Mouse (Mus musculus): ENCODE measurements around the gene Nbr1. TPM values are rescaled to one million over a fixed set of nuclear protein-coding genes. Genes with fewer than 3 reads are reported as not detected.
"Not testable (repeated sequence)": the region's sequence is repeated elsewhere in the genome, so short reads cannot be mapped to it uniquely, and the experiment has no call there.

Gene Nbr1
- total RNA-seq, 2 experiments from 2014 or later = 93.3 to 134 TPM

DNA sequence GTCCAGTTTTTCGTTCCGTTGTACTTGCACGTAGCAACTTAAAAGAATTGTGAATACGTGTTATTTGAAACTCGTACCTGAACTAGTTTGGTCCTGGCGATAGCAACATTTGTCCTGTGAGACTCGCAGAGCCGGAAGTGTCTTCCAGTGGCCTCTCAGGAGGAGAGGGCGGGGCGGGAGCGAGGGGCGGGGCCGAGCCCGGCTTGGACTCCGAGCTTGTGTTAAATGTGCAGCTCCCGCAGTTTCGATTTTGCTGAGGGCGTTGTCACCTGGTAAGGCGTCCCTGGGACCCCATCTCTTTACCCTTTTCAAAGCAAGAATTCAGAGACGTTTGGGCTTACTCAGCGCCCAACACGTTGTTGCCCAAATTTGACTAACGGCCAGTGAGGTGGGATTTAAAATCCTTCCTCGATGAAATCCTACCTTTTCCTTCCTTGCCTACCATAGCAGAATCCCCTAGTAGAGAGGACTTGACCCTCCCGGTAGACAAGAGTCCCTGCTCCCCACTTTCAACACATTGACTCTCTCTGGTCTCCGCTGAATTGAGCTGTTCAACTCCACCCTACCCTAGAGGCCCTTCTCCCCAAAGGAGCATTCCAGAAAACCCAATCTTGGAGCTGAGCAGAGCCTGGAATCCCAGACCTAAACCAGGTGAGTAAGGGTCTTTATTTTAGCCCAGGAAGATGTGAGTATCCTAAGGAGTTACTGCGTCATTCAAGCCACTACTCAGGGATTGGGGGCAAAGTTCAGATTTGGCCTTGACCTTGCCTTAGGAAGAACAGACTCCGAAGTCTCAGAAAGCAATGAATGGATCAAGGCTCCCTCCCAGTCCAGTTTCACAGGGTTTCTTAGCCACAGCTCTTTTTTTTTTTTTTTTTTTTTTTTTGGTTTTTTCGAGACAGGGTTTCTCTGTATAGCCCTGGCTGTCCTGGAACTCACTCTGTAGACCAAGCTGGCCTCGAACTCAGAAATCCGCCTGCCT, 30.4 kb downstream of the Nbr1 start, which contains the start of gene Tmem106a:
Gene Tmem106a, plus strand, starts transcription at position 189 of the 982 bp plus-strand sequence.
- peak; percentile 47 to 74 for DNase-seq (ENCODE audit: low spot score in 2 of 2)

DNA sequence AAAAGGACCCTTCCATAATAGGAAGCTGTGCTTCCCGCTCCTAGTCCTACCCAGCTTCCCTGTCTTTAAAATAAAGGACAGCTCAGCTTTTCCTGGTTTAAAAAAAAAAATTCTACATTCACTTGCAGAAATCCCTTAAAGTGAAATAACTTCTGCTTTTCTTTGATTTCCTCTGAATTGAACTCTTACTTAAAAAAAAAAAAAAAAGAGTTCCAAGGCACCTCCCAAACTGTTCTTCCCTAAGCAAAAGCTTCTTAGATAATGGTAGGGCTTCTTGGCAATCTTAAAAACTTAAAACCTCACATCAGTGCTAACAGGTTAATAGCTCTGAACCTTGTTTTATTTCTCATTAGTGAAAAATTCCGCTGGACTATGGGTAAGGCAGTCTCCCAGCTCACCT, 31.3 kb downstream of the Nbr1 start:
- DNase-seq (ENCODE audit: low spot score in 2 of 2) = no peak

DNA sequence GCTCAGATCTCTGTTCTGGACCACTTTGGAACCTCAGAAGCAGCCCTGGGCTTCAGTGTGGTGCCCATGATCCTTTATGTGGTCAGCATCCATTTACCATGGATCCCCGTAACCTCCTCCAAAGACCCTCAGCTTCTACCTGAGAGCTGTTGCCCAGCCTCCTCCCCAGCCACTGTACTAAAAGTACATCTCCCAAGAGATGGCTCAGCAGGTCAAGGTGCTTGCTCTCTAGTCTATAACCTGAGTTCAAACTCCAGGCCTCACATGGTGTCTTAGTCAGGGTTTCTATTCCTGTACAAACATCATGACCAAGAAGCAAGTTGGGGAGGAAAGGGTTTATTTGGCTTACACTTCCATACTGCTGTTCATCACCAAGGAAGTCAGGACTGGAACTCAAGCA, 33.1 kb downstream of the Nbr1 start:
- not testable (repeated sequence) for DNase-seq (ENCODE audit: low spot score in 2 of 2)

GRCm38 (mm10) chr11:101585805-101586204, 33.9 kb downstream of the Nbr1 start:
- no peak for DNase-seq (ENCODE audit: low spot score in 2 of 2)

- no peak for DNase-seq (ENCODE audit: low spot score in 2 of 2)
Measured at GRCm38 (mm10) chr11:101587676-101588075, 35.7 kb downstream of the Nbr1 start.

GRCm38 (mm10) chr11:101588868-101589267, 36.9 kb downstream of the Nbr1 start:
- no peak for DNase-seq (ENCODE audit: low spot score in 2 of 2)

DNA sequence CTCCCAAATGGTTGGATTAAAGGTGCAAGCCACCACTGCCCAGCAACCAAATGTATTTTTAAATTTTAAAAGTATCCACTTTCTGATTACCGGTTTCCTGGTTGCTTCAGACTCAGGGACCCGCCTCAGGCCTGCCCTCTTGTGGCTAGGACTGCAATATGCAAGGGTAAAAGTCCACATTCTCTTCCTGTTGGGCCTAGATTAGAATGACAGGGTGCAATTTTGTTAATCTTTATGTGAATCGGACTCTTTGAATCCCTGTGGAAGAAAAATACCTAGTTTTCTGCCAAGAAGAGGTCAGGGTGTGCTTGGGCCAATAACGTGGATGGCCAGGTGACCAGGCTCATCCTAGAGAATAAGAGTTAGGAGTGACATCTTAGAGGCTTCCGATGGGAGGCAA, 37.5 kb downstream of the Nbr1 start:
- DNase-seq (ENCODE audit: low spot score in 2 of 2) = peak in 1 of 2 experiments; percentile 53

DNA sequence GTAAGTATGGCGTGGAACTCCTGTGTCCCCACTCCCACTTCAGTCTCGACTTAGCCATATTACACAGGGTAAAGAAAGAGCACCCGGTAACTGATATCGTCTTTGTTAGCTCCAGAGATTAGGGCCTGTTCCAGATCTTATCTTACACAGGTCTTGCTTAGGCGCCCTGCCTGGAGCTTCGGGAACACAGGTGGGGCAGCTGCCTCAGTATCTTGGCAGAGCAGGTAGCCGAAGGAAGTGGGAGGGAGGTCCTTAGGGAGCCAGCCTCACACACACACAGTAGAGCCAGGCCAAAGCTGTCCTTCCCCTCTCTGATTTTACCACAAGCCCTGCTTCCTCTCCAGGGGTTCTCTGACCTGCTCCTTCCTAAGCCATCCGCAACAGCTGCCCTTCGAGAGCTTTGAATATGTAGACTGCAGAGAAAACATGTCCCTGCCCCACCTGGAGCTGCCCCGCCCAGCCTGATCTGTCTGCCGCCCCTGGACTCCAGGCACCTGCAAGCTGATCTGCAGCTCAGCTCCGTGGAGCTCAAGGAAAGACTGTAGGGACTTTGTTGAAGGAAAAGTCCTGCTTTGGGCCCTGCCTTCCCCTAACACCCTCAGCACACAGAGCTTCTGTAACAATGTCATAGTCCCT, 38.2 kb downstream of the Nbr1 start:
- no peak for DNase-seq (ENCODE audit: low spot score in 2 of 2)

DNA sequence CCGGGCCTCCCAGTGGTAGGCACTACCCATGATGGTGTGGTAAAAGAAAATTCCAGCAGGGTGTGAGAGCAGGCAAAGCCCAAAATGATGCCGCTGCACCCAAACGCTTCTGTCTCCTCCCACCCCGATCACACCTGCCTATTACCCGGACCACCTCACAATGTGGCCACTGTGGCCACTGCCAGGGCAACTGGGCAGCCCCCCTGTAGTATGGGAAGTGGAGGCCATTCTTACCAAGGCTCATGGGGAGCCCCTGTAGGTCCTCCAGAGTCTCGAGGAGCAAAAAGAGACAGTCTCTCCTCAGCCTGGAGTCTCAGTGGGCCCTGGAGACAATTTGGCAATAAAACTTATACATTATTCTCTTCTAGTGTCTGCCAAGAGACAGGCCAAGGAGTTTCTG, 47.2 kb downstream of the Nbr1 start, which contains the start of gene Gm11634:
Gene Gm11634, minus strand, starts transcription at position 101 of the 400 bp plus-strand sequence.
- no peak for DNase-seq (ENCODE audit: low spot score in 2 of 2)

GRCm38 (mm10) chr11:101602491-101602890, 50.5 kb downstream of the Nbr1 start:
- peak; percentile 32 to 73 for DNase-seq (ENCODE audit: low spot score in 2 of 2)

DNA sequence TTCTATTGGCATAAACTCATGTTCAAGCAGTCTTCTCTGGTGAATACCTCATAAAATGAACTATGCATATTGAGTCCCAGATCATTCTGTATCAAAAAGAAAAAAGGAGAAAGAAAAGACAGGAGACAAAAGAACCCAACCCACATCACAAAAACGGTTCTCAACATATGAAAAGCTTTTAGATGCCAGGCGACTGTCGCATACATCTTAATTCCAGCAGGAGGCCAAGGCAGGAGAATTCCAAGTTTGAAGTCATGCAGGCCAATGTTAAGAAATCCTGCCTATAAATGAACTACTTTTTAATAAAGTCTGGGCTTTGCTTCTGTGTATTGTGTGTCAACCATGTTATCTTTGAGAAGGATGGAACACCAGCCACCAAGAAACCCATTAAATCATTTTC, 52.2 kb downstream of the Nbr1 start:
- DNase-seq (ENCODE audit: low spot score in 2 of 2) = no peak

- peak; percentile 30 to 60 for DNase-seq (ENCODE audit: low spot score in 2 of 2)
Measured at GRCm38 (mm10) chr11:101604531-101605453, 52.8 kb downstream of the Nbr1 start.

- not testable (repeated sequence) for DNase-seq (ENCODE audit: low spot score in 2 of 2)
Measured at GRCm38 (mm10) chr11:101607134-101607533, 55.2 kb downstream of the Nbr1 start.

- no peak for DNase-seq (ENCODE audit: low spot score in 2 of 2)
Measured at GRCm38 (mm10) chr11:101610445-101610844, 58.5 kb downstream of the Nbr1 start.

- DNase-seq (ENCODE audit: low spot score in 2 of 2) = no peak
Measured at GRCm38 (mm10) chr11:101613596-101613995, 61.6 kb downstream of the Nbr1 start.

GRCm38 (mm10) chr11:101614116-101614515, 62.2 kb downstream of the Nbr1 start:
- no peak for DNase-seq (ENCODE audit: low spot score in 2 of 2)

GRCm38 (mm10) chr11:101615380-101615779, 63.4 kb downstream of the Nbr1 start:
- DNase-seq (ENCODE audit: low spot score in 2 of 2) = no peak

DNA sequence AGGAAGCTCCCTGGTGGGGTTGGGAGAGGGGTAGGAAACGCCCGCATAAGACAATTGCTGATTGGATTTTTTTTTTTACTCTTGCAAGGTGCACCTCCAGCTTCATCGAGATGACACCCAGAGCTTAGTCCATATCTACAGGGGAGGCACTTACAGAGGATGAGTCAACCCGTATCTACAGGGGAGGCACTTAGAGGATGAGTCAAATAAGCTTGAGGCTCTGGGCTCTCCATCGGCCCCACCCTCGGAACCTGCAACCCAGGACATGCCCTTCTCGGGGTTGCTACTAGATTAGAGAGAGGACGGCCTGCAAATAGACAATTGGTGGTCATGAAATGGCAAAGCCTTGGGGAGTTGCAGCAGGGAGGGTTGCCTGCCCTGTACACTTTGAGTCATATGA, 64.2 kb downstream of the Nbr1 start:
- no peak for DNase-seq (ENCODE audit: low spot score in 2 of 2)

DNA sequence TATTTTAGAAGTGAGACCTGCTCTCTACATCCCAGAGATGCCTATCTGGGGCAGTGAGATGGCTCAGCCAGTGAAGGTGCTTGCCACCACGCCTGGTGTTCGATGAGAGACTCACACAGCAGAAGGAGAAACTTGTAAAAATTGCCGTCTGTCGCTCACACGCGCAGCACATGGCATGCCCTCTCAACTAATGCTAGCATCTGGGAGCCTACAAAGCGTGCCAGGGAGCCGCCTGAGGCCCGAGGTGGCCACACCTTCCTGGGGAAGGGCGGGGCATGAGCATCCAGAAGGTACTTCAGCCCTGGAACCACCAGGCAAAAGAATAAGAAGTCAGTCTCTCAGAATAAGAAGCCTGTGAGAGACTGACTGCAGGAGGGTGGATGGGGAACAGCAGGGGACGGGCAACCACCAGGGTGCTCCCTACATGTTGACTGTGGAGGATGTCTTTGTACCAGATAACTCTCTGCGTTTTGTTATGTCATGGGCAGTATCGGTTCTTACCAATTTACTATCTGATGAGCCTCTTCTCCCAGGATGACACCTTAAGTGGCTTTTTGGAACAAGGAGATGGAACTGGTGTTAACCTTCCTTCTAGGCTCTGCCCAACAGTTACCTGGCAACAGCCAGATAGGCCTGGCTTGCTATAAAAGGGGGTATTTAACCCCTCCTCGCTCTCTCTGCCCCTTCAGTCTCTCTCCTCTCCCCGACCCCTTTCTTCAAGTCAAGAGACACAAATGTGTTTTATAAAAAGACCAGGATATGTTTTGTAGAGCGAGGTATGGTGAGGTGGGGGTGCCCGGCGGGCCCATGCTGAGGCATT, 65.2 kb downstream of the Nbr1 start:
- DNase-seq (ENCODE audit: low spot score in 2 of 2) = no peak

DNA sequence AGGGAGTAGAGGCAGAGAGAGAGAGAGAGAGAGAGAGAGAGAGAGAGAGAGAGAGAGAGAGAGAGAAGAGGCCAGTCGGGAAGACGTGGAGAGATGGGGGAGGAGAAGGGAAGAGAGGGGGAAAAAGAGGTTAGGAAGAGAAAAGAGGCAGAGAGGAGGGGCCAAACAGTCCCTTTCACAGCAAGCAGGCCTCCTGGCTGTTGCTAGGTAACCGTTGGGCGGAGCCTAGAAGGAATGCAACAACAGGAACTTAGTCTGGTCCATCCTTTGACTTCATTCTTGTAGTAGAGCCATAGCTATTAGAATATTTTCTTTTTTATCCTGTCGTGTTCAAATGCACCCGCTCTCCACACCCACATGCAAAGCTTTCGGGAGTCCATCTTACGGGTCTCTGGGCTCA, 65.9 kb downstream of the Nbr1 start:
- DNase-seq (ENCODE audit: low spot score in 2 of 2) = no peak

Measured in gastrocnemius, postnatal 4 days (tissue).